Mouse (Mus musculus): ENCODE results near the gene Tmem86a.
A peak's percentile ranks its signal among the peaks of the same experiment; 100 is the strongest.
"Not testable (repeated sequence)": the region's sequence is repeated elsewhere in the genome, so short reads cannot be mapped to it uniquely, and the experiment has no call there.

The Tmem86a gene

DNA sequence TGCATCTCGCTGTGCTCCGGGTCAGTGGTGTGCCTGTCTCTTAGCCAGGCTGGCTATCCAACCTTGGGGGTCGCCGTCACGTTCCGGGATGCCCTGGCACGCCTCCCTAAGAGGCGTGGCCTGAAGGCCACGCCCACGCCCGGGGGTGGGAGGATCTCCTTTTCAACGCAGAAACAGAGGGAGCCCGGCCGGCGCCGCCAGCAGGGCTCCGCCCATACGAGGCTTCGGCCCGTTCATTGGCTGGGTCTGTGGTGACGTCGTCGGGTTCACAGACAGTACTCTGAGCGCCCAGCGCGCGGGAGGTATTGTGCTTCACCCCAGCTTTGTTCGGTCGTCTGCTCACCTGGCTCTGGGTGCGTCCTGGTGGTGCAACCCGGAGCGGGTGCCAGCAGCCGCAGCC lies at the start of gene Tmem86a:
TSS of gene Tmem86a (plus strand) at position 236 of the 400 bp plus-strand sequence.
- peak; percentile 96 to 97 for DNase-seq

- no peak for DNase-seq
Observed at GRCm38 (mm10) chr7:47000644-47000983, 49.8 kb upstream of the Tmem86a start.

DNA sequence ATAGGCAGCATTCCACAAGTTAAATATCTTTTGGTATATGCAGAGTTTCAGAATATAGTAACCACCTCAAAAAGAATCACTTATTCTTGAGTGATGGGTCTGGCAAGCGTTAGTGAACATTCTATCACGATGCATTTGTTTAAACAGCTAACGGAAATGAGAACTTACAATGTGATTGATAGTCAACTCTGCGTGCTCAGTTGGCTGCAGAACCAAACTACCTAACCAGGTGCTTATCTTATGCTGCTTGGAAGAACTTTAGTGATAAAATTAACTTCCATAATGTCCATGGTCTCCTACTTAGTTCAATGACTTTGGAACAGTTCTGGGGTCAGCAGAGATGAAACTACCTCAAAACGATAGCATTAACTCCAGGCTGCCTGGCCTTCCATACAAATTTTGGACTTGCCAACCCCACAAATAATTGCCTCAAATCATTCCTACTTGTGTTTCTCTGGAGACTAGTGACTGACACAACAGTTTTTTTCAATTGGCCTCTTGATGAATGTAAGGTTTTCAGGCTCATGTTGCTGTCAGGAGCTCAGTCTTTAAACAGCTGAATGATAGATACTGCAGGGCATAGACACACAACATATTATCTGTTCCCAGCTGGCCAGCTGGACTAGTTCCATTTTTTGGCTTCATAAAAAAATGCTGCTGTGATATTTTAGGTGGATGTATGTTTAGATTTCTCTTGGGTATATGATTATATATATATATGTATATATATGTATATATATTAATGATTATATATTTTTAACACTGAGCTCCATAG lies 49.1 kb upstream of the Tmem86a start:
- DNase-seq: no peak

DNA sequence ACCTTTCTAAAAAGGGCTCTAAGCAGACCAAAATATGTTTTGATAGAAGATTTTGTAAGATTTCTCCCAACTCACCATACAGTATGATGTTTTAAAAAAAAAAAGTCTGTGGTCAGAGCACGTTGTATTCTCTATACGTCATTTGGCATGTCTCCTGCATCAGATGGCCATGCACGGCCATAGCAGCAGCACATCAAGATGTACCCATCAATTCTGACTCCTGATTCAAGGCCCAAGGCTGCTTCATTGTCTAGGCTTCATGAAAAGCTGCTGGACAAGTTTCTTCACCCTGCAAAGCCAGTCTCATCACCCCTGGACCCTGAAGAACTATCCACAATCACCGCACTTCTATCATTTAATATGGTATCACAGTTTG lies 48.5 kb upstream of the Tmem86a start:
- DNase-seq: no peak

GRCm38 (mm10) chr7:47003411-47004115 lies 46.8 kb upstream of the Tmem86a start:
- no peak for DNase-seq

DNA sequence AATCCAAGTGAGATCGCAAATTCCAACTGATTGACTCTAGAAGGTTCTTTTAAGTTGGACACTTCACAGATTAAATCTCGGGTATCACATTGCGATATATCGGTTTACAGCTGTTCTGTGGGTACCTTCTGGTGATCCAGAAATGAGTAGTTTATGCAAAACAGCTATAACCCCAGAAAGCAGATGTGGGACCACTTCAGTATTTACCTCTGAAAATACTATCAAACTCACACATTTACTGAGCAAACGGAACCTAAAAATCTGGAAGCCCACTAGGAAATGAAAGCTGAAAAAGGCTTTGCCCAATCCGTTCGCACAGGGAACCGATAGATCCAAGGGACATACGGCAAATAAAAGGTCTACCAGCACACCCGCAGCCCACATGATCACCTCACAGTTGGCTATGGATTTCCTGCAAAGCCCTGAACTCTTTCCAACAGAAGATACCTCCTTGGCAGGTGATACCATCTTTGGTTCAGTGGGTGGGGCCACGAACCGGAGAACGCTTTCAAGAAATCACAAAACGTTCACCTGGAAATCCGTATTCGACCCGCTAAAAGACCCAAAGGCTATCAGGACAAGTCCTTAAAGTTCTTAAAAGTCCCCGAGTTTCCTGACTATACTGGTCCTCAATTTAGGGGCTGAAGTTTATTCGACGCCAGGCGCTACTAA lies 43.2 kb upstream of the Tmem86a start:
- peak; percentile 31 to 37 for DNase-seq

- no peak for DNase-seq
Observed at GRCm38 (mm10) chr7:47007818-47008167, 42.6 kb upstream of the Tmem86a start.

GRCm38 (mm10) chr7:47008168-47008993 lies 42.0 kb upstream of the Tmem86a start, which contains the start of gene Spty2d1:
Gene Spty2d1 (minus strand): TSS chr7:47008411.
- DNase-seq: peak; percentile 100

DNA sequence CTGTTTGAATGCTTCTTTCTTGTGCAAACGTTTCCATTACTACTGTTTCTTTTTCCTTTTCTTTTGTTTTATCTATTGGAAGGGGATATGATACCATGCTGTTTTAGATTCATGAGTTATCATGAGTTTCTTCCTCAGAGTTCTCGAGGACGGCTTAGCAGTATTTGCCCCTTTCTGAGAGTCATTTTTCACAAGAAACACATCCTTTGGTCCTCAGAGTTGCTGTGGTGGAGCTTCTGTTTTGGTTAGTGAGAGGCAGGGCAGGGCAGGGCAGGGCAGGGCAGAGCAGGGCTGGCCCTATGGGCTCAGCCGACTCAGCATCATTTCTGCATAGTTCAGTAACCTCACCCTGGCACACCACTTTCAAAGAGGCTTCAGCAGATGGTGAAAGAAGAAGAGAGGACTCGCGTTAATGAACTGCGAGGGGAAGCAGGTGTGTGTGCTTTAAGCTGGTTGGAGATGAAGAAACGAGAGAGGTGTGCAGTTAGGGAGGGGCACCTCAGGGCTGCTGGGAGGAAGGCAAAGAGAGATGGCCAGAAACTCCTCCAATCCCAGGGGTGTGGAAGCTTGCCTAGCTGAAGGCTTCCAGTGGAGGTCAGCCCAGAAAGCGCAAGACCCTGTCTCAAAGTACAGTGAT lies 37.2 kb upstream of the Tmem86a start:
- DNase-seq: no peak

DNA sequence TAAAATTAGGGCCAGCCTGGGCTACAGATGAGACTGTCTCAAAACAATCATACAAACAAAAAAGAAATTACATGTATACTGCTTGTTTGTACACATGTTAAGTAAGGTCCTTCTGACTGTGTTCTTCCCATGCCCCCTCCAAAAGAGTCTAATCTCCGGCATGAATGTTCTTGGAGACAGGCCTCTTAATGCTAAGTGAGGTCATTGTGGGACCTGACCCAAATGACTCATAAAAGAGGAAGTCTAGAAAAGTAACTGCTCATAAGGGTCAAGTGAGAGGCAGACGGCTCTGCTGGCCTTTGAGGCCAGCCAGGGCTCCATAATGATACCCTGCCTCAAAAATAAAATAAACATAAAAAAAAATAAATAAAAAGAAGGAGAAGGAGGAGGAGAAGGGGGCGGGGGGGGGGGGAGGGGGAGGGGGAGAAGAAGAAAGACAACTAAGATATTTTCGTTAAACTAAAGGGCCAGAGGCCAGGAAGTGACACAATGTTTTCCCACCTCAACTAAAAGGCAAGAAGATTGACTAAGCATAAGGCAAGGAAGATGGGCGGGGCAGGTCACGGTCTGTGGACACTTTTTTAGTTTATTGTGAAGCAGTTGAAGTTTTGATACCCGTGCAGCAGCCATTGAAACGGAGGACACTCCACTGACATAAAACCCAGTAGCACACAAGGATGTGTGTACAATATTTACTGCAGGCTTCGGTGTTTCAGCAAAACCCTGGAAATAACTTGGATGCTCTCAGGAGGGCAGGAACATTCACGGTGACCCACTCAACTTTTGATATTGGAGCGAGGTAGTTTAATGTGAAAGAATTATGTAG lies 35.6 kb upstream of the Tmem86a start:
- DNase-seq: no peak

DNA sequence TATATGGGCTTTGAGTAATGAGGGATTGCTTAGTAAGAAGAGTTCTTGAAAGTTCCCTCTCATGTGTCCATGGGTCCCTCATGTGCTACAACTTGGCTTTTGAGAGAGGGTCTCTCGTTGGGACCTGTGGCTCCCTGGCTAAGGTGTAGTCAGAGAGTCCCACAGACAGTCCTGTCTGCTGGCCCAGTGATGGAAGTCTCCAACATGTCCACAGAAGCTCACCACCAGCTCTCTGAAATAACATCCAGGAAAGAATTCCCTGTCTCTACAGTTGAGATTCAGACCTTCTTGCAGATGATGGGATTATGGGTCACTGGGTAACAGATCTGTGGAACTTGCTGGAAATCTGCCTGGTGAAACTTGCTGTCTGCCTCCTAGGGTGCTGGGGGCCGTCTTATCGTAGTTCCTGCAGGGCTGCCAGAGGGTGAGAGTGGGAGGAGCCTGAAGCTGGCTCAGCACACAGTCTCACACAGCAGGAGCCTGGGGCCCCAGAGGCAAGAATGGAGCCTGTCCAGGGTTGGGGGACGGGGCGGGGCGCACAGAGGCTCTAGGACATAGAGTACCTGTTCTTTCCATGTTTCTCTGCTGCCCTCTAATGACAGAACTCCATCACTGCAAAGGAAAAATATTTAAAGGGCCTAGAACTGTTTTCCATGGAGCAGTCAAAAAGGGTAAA lies 34.9 kb upstream of the Tmem86a start:
- peak; percentile 82 to 83 for DNase-seq

GRCm38 (mm10) chr7:47016602-47017001 lies 33.8 kb upstream of the Tmem86a start:
- no peak for DNase-seq

DNA sequence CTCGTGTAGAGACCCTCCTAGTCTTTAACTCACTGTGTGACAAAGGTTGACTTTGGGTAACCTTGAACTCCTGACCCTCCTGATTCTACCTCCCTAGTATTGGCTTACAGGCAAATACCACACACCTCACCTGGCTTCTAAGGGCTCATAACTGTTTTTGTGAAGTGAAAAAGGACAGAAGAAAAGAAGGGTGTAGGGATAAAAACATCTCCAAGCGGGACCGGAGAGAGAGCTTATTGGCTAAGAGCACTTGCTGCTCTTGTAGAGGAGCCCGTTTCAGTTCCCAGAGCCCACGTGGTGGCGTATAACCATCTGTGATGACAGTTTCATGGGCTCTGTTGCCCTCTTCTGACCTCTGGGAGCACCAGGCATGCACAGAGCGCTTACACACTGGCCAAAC lies 33.3 kb upstream of the Tmem86a start:
- no peak for DNase-seq

- peak; percentile 24 to 43 for DNase-seq
Observed at GRCm38 (mm10) chr7:47019641-47020040, 30.8 kb upstream of the Tmem86a start.

DNA sequence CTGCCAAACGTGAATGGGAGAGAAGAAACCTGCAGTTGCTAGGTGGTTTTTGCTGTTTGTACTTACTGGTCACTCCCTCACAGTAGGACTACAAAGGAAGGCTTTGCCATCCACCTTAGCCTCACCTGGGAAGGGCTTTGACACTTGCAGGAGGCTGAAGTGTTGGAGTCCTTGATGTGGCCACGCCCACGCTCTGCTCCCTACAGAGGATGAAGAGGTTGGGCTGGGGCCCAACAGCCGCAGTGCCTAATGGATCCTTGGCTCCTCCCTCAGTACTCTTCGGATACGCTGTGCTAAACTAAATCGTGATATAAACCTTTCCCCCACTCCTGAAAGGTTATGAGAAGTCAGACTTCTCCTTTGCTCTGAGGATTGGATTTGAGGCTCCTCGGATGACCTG lies 29.4 kb upstream of the Tmem86a start:
- no peak for DNase-seq

- DNase-seq: no peak
Observed at GRCm38 (mm10) chr7:47022482-47022881, 27.9 kb upstream of the Tmem86a start.

GRCm38 (mm10) chr7:47023530-47023929 lies 26.9 kb upstream of the Tmem86a start:
- DNase-seq: peak; percentile 91 to 95

DNA sequence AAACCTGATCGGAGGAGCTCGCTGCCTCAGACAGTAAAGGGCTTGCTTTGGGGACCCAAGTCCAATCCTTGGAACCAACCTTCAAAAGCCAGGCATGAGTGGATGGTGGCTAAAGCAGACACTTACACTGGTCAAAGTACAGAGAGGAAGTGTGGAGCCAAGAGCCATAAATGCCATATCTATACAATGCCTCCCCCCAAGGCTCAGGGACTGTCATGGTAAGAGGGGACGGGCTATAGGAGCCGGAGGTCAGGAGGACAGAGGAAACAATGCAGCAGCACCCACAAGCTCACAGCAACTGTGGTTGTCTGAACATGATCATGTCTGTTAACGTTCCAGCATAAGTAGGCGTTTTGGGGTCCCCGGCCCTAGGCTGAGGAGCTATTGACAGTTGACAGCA lies 25.9 kb upstream of the Tmem86a start:
- no peak for DNase-seq

DNA sequence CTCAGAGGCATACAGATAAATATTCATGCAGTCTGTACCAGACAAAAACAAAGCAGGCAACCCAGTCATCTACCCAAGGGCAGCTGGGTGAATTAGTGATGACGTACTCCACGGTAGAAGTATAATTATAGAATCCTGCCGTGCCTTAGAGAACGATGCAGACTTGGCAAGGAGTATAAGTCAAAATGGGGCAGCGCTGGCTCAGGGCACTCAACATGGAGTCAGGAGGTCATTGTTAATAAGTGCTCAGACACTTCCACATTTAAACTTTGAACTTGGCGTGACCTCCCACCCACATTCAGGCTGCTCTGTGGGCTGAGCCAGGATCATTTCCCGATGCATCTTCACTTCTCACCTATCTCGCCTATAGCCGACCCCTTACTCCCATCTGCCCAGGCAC lies 25.0 kb upstream of the Tmem86a start:
- no peak for DNase-seq

DNA sequence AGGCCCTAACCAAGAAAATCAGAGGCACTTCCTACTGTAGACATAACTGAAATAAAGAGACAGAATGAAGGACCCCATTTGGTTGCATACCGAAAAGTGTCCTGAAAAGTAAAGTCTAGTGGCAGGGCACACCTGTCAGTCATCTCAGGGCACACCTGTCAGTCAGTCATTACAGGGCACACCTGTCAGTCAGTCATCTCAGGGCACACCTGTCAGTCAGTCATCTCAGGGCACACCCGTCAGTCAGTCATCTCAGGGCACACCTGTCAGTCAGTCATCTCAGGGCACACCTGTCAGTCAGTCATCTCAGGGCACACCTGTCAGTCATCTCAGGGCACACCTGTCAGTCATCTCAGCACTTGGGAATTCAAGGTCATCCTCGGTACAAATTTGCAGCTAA lies 23.5 kb upstream of the Tmem86a start:
- DNase-seq: not testable (repeated sequence)

DNA sequence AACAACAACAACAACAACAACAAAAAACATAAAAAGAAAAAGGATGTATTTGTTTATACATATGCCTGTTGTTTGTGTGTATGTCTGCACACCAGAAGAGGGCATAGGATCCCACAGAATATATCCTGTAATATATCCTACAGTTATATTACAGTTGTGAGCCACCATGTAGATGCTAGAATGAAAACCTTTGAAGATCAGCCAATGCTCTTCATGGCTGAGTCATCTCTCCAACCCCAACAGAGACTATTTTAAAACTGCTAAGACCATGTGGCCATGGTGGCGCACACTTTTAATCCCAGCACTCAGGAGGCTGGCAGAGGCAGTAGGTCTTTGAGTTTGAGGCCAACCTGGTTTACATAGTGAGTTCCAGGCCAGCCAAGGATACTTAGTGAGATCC lies 22.9 kb upstream of the Tmem86a start:
- no peak for DNase-seq
